Mouse (Mus musculus): Measurements from ENCODE around the gene Btbd9.

DNA sequence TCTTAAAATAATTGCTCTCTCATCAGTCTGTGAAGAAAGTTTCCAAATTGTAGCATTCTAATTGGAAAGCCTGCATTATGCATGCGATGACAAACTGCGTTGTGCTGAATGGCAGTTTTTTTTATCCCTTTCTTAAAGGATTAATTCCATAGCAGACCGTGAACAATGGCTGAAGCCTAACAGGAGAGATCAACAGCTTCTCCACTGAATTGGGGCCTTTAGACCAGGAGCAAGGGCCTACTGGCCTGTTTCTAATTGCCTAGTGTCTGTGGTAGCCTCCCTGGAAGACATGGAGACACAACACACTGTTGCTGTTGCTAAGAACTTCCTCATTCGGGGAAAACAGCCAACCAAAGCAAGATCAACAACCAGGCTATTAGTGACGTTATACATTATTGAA is 296.6 kb downstream of the Btbd9 start:
- TF ChIP-seq POLR2A (IDR thresholded peaks at IDR 0.05; ENCODE audit: low read depth, low read length) (no peak), CTCF (IDR thresholded peaks at IDR 0.05; ENCODE audit: borderline replicate concordance, insufficient read depth, low read length) (no peak)
